Mouse (Mus musculus) erythroblast, embryonic 14.5 days (primary cell): ENCODE data around the gene Il17ra. TPM values are rescaled to one million over a fixed set of nuclear protein-coding genes. Genes with fewer than 3 reads are reported as not detected.

Source experiments
- H3K27me3 ChIP-seq: 2 replicates; pipeline ENCODE4 v1.6.1; 2012; ENCODE audit warnings: inconsistent platforms; ENCODE audit not compliant: control insufficient read depth
- H3K36me3 ChIP-seq: 2 replicates; pipeline ENCODE4 v1.6.1; 2012; ENCODE audit warnings: mild to moderate bottlenecking, inconsistent platforms; ENCODE audit not compliant: control insufficient read depth
- H3K4me1 ChIP-seq: 2 replicates; pipeline ENCODE4 v1.6.1; 2012; ENCODE audit warnings: inconsistent platforms; ENCODE audit not compliant: control insufficient read depth
- H3K4me3 ChIP-seq: replicated peaks from 2 replicates; pipeline ENCODE3; 2012; ENCODE audit warnings: moderate library complexity, mild to moderate bottlenecking, inconsistent platforms
- H3K9me3 ChIP-seq: 2 replicates; pipeline ENCODE4 v1.6.1; 2012; ENCODE audit warnings: low read length, inconsistent platforms, mixed read lengths; ENCODE audit not compliant: control insufficient read depth
- GATA1 ChIP-seq: IDR thresholded peaks from 2 replicates; pipeline ENCODE4 v1.6.1; 2012; ENCODE audit warnings: low read length, inconsistent platforms, mixed read lengths
- TAL1 ChIP-seq: IDR thresholded peaks from 3 replicates; pipeline ENCODE4 v1.6.1; 2012; ENCODE audit warnings: low read length, inconsistent platforms, mixed read lengths
- polyA plus RNA-seq: library from polyadenylated mRNA; stranded (reverse); fragments of >175 nt; gene quantifications from 2 replicates; pipeline ENCODE4 v1.2.3, GENCODE M21; 2012

Il17ra gene
- polyA plus RNA-seq, 1 experiment = 0.60 TPM

DNA sequence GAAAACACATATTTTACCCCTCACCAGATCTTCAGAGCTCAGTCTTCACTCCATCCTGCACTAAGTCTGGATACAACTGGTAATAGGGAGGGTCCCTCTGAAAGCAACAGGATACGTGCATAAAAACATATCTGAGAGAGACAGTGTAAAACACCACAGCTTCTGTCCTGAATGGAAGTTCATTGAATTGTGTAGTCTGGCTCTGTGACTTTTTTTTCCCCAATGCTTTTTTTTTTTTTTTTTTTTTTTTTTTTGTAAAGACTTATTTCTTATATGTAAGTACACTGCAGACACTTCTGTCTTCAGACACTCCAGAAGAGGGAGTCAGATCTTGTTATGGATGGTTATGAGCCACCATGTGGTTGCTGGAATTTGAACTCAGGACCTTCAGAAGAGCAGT, 69.5 kb downstream of the Il17ra start:
- Histone ChIP-seq H3K4me1 (peaks cover 46% of the 10 kb centered on the region), H3K27me3 (no peaks in the 10 kb centered on the region), H3K4me3 (no peak overlapping the region), H3K36me3 (peaks cover 7% of the 10 kb centered on the region), H3K9me3 (no peaks in the 10 kb centered on the region)
- TF ChIP-seq TAL1 = no peak
- no peak for TF ChIP-seq GATA1

DNA sequence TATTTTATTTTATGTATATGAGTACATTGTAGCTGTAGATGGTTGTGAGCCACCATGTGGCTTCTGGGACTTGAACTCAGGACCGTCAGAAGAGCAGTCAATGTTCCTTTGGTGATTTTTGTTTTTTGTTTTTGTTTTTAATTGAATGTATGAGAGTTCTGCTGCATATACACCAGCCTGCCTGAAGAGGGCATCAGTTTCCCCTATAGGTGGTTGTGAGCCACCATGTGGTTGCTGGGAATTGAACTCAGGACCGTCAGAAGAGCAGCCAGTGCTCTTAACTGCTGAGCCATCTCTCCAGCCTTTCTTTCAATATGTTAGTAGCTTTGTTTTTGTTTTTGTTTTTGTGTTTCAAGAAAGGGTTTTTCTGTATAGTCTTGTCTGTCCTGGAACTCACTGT, 73.3 kb downstream of the Il17ra start:
- Histone ChIP-seq H3K27me3 (no peaks in the 10 kb centered on the region), H3K36me3 (no peaks in the 10 kb centered on the region), H3K4me3 (no peak overlapping the region), H3K9me3 (no peaks in the 10 kb centered on the region), H3K4me1 (peaks cover 27% of the 10 kb centered on the region)
- TF ChIP-seq GATA1 (no peak), TAL1 (no peak)

Other genes with a start within 250 kb of the Il17ra start
- gene D330020A13Rik, start 168.9 kb upstream of the Il17ra start, polyA plus RNA-seq = not detected in 2 replicates
- 0.05 and 0.07 TPM in 2 replicates for gene B4galnt3, start 168.7 kb upstream of the Il17ra start, polyA plus RNA-seq
- 0.52 and 0.66 TPM in 2 replicates for gene Kdm5a, start 99.1 kb upstream of the Il17ra start, polyA plus RNA-seq
- gene Ccdc77, start 98.9 kb upstream of the Il17ra start, polyA plus RNA-seq = 0.93 and 0.95 TPM in 2 replicates
- not detected in 2 replicates for gene Tmem121b, start 30.6 kb downstream of the Il17ra start, polyA plus RNA-seq
- 0.69 and 0.78 TPM in 2 replicates for gene Hdhd5, start 68.1 kb downstream of the Il17ra start, polyA plus RNA-seq
- 1.5 and 1.9 TPM in 2 replicates for gene Cecr2, start 203.1 kb downstream of the Il17ra start, polyA plus RNA-seq